Mouse (Mus musculus) ES-E14 (cell line): ENCODE measurements at regions not wholly inside any gene's neighbourhood (a gene's known extent, or its start where the extent isn't known, plus 50 kb on each side); places are given as distances from the start of the nearest gene placed in this dataset.

ENCODE experiments used
- CHD2 ChIP-seq: IDR thresholded peaks from 2 replicates; pipeline ENCODE4 v1.6.1; 2014; ENCODE audit warnings: mild to moderate bottlenecking, low read depth, low read length, inconsistent platforms
- HCFC1 ChIP-seq: IDR thresholded peaks from 2 replicates; pipeline ENCODE4 v1.6.1; 2012; ENCODE audit warnings: low read length, inconsistent platforms, borderline replicate concordance; ENCODE audit not compliant: insufficient read depth
- MAFK ChIP-seq: IDR thresholded peaks from 2 replicates; pipeline ENCODE4 v1.6.1; 2014; ENCODE audit warnings: mild to moderate bottlenecking, low read depth, low read length, inconsistent platforms; ENCODE audit not compliant: insufficient read depth
- ZC3H11A ChIP-seq: IDR thresholded peaks from 2 replicates; pipeline ENCODE4 v1.6.1; 2012; ENCODE audit warnings: low read depth, mild to moderate bottlenecking, inconsistent platforms, low read length, borderline replicate concordance

- TF ChIP-seq ZC3H11A = no peak
- TF ChIP-seq HCFC1 = no peak
- no peak for TF ChIP-seq CHD2
- no peak for TF ChIP-seq MAFK
These were observed 399.7 kb downstream of the Nova1 start for GRCm38 (mm10) chr12:46418990-46419389.
